Mouse (Mus musculus) megakaryocyte progenitor cell, adult 5-6 weeks (primary cell): Measurements from ENCODE around the gene Zc3hav1l. TPM values are rescaled to one million over a fixed set of nuclear protein-coding genes. Genes with fewer than 3 reads are reported as not detected.

Experiments used
- ATAC-seq: replicated peaks from 2 replicates; pipeline ENCODE4 v1.8.0; 2016; ENCODE audit warnings: mild to moderate bottlenecking, moderate TSS enrichment, inconsistent platforms; ENCODE audit not compliant: poor library complexity
- total RNA-seq, 2 experiments: library from RNA; stranded (forward) in 1 of 2; stranded (reverse) in 1 of 2; fragments of 157-497, 149-512 nt in 1 of 2; fragments of 200-1000 nt in 1 of 2; gene quantifications; 2 replicates each; pipeline versions ENCODE4 v1.2.3 to v1.2.4; 2015 to 2017

Zc3hav1l gene
- total RNA-seq (2015) (11.5 and 11.6 TPM in 2 replicates), total RNA-seq (2017) (4.4 and 4.9 TPM in 2 replicates)

DNA sequence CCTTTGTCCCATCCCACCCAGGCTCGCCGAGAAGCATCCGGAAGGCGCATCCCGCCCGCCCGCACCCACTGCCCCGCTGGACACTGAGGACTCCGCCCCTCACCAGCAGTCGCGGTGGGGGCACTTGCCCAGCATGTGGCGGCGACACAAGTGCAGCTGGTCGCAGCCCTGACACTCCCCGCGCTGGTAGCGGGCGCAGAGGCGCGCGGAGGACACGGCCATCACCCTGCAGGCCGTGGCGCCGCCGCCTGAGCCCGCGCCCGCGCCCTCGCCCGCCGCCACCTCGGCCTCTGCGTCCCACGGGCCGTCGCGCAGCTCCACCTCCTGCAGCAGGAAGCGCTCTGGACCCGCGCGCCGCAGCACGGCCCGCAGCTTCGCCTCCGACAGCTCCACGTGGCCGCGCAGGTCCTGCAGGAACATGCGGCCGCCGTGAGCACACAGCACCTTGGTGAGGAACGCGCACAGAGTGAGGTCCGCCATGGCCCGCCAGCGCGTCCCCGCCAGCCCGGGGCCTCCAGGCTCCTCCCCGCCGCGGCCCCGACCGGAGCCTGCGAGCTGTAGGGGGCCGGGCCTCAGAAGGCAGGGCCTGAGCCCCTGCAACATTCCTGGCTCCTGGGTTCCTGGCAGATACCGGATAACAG is at the start of gene Zc3hav1l:
Zc3hav1l (minus strand) TSS at position 499 of the 641 bp plus-strand sequence.
- ATAC-seq = peak; percentile 93

DNA sequence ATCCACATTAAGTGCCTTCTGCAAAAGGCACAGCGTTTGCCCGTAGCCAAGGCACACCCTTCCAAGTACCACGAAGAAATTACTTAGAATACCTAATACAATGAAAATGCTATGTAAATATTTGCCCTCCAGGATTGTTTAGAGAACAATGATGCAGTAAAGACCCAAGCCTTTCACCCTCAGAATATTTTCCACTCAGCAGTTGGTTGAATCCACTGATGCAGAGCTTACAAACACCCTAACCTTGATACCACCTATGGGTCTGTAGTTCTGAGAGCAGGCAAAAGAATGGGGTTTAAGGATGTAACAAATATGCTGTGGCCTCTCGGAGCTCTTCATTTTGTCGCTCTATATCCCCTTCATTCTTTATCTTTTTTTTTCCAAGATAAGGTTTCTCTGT is 48.8 kb upstream of the Zc3hav1l start:
- ATAC-seq = no peak

DNA sequence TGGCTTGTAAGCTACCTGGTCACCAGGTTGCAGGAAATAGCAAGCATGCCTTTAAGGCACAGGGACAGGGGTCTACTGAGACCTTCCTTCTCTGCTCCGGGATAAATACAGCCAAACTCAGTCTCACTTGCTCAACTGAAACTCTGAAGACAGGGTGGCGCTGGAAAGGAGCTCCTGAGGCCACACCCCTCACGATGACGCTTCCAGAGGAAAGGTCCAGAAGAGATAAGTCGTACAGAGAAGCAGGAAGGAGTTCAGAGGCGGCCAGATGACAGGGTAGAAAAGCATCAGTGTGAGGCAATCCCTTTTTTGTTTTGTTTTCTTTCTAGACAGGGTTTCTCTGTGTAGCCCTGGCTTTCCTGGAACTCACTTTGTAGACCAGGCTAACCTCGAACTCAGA is 46.7 kb upstream of the Zc3hav1l start:
- ATAC-seq = peak; percentile 73

DNA sequence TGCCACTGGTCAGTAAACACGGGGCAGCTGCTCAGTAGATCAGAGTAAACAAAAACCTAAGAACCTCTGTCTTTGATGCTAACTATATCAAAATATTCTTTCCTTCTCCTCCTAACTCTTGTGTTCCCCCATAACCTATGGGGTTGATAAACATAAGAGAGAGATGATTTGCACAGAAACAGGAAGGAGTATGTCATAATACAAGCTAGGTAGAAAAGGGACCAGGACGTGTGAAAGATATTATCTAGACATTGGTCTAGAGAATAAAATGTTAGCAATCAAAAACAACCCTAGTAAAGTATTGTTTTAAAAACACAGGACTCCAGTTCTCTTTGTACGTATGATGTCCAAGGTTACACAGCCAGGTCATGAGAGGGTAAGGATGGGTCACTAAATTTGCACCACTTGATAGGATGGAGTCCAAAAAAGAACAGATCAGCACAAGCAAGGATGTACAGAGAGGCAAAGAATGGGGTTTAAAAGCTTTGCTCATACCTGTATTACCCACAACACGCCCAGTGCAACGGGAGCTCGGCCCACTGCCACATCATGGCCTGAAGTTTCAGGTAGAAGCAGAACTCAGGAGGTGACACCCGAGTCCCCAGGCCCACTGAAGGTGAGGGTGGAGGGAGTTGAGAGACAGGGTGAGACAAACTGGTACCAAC is 45.1 kb upstream of the Zc3hav1l start:
- no peak for ATAC-seq

DNA sequence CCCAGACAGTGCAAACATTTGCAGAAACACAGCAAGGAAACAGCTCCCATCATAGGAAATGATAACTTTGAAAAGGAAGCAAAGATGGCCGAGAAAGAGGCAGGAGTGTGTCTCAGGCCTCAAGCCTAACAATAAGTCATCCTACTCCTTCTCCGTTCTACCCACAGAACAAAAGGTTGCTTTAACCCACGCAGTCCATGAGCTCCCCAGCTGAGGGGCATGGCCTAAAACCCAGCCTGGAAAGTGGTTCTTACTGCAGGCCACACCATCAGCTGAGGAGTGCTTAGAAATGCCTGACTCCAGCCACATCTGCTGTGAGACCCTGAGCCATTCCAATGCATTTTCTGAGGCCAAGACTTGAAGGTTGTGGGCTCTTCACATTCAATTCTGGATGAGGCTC is 44.5 kb upstream of the Zc3hav1l start:
- ATAC-seq = no peak

- peak; percentile 7 for ATAC-seq
Observed at GRCm38 (mm10) chr6:38342666-38342992, 43.6 kb upstream of the Zc3hav1l start.

GRCm38 (mm10) chr6:38341751-38342665 is 42.9 kb upstream of the Zc3hav1l start:
- ATAC-seq = peak; percentile 69

DNA sequence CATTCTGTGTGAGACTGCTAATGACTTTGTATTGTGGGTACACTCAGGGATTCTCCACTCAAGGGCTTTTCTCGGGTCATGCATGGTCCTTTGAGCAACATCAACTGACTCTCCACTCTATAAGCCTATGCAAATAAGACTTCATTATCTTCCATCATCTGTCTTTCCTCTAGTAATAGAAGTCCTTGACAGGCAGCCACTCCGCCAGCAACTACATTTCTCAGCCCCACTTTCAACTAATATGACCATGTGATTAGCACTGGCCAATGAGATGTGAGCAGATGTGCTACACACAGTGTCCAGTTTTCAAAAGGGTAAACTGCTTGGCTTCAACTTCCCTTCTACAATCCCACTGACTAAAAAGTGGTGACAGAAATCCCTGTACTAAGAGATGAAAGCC is 40.0 kb upstream of the Zc3hav1l start:
- no peak for ATAC-seq

- no peak for ATAC-seq
Observed at GRCm38 (mm10) chr6:38337951-38338350, 38.9 kb upstream of the Zc3hav1l start.

- ATAC-seq = no peak
Observed at GRCm38 (mm10) chr6:38337166-38337705, 38.2 kb upstream of the Zc3hav1l start.

- no peak for ATAC-seq
Observed at GRCm38 (mm10) chr6:38335264-38335663, 36.2 kb upstream of the Zc3hav1l start.

DNA sequence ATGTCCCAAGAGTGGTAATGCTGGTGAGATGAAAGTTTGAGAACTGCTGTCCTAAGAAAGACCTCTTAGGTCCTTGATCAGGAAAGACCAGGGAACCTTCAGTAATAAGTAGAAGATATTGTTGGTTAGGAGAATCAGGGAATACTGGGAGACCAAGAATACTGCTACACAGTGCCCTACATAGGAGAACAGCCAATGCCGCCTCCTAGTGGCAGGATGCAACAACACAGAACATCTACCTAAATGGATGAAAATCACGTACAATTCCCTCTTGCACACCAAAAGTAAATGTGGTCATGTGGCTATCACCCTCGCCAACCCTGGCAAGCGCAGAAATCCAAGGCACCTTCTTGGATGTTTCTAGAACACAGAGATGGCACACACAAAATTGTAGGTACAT is 27.5 kb upstream of the Zc3hav1l start:
- peak; percentile 74 for ATAC-seq

DNA sequence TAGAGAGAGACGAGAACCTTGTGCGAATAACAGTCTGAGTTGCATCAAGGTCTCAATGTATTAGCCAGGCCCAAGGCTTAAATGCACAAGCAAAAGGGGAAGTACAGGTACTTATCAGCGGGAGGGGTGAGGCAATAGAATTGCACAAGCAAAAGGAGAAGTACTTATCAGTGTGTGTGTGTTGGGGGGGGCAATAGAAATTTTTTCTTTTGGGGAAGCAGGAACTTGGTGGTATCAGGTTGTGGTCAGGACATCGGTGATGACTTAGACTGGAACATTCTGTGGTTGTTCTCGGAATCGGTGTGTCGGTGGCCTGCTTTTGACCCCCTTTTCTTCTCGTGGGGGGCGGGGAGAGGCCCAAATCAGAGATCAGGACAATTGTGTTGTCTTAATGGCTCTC is 21.6 kb upstream of the Zc3hav1l start:
- ATAC-seq = peak; percentile 64

DNA sequence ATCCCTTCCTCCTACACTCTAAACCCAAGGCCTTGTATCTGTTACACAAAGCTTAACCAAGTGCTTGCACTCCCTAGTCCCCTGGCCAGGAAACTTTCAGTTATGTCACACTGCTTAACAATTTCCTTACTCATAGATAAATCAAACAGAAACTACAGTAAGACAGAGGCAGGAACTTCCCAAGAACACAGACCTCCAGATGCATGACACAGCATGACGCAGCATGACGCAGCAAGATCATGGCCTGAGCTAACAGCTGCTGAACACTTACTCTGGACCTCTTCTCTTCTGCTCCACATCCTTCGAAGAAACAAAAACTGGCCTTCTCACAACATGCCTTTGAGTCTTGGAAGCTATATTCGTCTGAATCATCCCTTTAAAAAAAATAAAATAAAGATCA is 17.0 kb upstream of the Zc3hav1l start:
- ATAC-seq = peak; percentile 50; the same call in 1 of the 2 replicates

DNA sequence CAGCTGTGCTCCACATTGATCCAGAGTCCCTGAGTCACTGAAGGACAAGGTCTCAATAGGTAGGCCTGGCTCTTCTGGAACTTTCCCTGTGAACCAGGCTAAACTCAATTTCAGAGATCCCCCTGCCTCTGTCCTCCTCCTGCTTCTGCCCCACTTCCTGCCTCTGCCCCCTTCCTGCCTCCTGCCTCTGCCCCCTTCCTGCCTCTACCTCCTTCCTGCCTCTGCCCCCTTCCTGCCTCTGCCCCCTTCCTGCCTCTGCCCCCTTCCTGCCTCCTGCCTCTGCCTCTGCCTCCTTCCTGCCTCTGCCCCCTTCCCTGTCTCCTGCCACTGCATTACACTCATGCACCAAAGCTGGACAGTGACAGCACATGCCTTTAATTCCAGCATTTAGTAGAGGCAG is 10.7 kb upstream of the Zc3hav1l start:
- no peak for ATAC-seq

DNA sequence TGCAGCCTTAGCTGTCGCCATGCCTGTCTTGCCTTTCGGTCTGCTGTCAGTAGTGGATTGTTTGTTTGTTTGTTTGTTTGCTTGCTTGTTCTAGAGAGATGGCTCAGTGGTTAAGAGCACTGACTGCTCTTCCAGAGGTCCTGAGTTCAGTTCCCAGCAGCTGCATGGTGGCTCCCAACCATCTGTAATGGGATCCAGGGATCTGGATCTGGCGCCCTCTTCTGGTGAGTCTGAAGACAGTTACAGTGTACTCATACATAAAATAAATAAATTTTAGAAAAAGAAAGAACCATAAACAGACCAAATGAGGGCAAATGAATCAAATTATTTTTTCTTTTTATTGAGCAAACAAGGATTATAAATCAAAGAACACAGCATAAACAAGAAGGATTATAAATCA is 5.9 kb upstream of the Zc3hav1l start:
- ATAC-seq = no peak

DNA sequence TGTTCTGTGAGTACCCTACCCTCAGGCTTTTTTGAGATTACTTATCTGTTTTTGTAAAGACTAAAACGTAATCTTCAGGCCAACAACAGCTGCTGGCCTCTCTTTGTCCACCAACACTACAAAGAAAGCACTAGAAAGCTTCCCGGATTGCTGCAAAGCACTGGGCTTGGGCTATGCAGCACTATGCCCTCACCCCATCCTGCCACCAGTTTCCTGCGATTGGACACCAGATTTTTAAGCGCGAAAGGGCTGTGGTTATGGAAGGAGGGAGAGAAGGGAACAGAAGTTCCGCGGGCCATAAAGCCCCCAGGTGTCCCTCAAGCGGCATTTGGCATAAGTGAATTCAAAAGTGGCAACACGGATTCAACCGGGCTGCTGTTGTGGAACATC is 818 bp downstream of the Zc3hav1l start:
- ATAC-seq = peak; percentile 54

DNA sequence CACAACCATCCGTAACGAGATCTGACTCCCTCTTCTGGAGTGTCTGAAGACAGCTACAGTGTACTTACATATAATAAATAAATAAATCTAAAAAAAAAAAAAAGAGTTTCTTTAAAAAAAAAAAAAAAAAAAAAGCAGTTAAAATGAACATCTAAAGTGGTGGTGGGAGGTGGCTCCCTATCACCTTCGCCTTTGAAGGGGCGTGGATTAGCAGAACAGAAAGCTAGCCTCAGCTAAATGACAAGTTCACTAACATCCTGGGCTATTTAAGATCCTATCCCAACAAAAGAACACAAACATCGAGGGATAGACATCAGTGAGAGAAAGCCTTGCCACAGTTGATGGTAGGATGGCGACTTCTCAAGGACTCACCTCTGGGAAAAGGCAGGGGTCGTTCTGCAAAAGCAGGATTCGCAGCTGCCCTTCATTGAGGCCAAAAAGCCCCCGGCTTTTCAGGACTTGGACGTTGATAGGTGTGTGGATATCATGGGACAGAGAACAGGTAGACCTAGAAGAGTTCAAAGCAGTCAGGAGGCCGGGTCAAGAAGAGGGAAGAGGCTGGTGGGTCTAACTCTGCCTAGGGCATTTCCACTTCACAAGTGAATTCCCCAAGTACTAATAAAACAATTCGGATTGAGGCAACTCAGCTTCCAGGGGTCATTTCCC is 1.3 kb downstream of the Zc3hav1l start:
- ATAC-seq = no peak

DNA sequence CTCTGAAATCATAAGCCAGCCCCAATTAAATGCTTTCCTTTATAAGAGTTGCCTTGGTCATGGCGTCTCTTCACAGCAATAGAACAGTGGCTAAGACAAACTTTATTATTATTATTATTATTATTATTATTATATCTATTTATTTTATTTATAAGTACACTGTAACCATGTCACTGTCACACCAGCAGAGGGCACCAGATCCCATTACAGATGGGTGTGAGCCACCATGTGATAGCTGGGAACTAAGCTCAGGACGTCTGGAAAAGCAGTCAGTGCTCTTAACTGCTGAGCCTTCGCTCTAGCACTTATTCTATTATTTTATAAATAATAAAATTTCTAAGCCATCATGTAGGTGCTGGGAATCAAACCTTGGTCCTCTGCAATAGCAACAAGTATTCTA is 5.4 kb downstream of the Zc3hav1l start:
- no peak for ATAC-seq

DNA sequence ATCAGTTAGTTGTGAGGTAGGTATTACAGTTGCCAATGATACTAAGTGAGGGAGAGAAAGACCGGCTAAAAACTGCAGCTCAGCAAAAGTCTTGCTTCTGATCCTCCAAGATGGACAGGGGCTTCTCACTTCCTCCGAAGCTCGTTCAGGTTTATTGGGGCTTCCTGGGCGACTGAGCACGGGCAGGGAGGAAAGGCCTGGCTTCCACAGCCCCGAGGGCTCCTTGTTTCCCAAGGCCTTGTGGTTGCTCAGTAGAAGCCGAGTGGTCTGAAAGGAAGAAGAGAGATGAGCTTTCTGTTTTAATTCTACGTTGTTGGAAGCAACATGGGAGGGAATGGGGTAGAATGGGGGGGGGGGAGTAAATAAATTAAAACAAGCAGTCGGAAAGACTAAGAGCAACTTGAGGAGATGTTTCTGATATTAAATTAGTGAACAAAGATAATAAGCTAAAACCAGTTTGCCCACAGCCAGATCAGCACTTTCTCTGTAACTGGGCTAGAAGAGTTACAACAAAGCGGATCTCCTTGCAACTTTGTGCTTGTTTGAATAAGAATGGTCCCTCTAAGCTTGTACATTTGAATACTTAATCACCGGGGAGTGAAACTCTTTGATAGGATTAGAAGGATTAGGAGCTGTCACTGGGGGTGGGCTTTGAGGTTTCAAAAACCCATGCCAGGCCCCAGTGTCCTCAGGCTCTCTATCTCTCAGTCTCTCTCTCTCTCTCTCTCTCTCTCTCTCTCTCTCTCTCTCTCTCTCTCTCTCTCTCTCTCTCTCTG is 6.0 kb downstream of the Zc3hav1l start:
- no peak for ATAC-seq
